Mouse (Mus musculus) kidney, embryonic 16.5 days (tissue): ENCODE measurements around the gene Gfra4. TPM values are rescaled to one million over a fixed set of nuclear protein-coding genes. Genes with fewer than 3 reads are reported as not detected.
A peak's percentile ranks its signal among the peaks of the same experiment; 100 is the strongest.

Source experiments
- ATAC-seq: fragments of 200-750 bp; cut with Nextera tagmentation; 2 replicates; pipeline ENCODE4 v1.8.0; 2017; ENCODE audit warnings: moderate TSS enrichment; ENCODE audit not compliant: low FRiP score, low TSS enrichment
- H3K27ac ChIP-seq: fragments of 300-500 bp; sonication (generic); 2 replicates; pipeline ENCODE4 v1.5.1; 2014; ENCODE audit warnings: low read length
- H3K27me3 ChIP-seq: fragments of 300-500 bp; sonication (generic); 2 replicates; pipeline ENCODE4 v1.6.1; 2014; ENCODE audit warnings: low read length, control low read depth, mixed read lengths; ENCODE audit not compliant: insufficient read depth
- H3K36me3 ChIP-seq: fragments of 300-500 bp; sonication (generic); 2 replicates; pipeline ENCODE4 v1.6.1; 2014; ENCODE audit warnings: low read length, control low read depth, mixed read lengths; ENCODE audit not compliant: insufficient read depth
- H3K4me1 ChIP-seq: fragments of 300-500 bp; sonication (generic); 2 replicates; pipeline ENCODE4 v1.6.1; 2014; ENCODE audit warnings: low read length, control low read depth, mixed read lengths; ENCODE audit not compliant: insufficient read depth
- H3K4me2 ChIP-seq: fragments of 300-500 bp; sonication (generic); replicated peaks from 2 replicates; pipeline ENCODE4 v1.6.1; 2014; ENCODE audit warnings: low read depth, low read length
- H3K4me3 ChIP-seq: fragments of 300-500 bp; sonication (generic); 2 replicates; pipeline ENCODE4 v1.5.1; 2014; ENCODE audit warnings: mild to moderate bottlenecking, low read length
- H3K9ac ChIP-seq: fragments of 300-500 bp; sonication (generic); replicated peaks from 2 replicates; pipeline ENCODE4 v1.6.1; 2014; ENCODE audit warnings: low read length
- H3K9me3 ChIP-seq: fragments of 300-500 bp; sonication (generic); 2 replicates; pipeline ENCODE4 v1.6.1; 2016; ENCODE audit warnings: low read length, control low read depth
- WGBS: fragments of 180-500 bp; shearing (Covaris S2); extraction: QIAGEN DNeasy Blood & Tissue Kit; methylation state at CpG from one replicate; pipeline ENCODE4 v1.1.7; 2014; 5-methylcytosine and 5-hydroxymethylcytosine counted together
- polyA plus RNA-seq: library from polyadenylated mRNA; unstranded; fragments of >200 nt; fragmentation: Nextera tagmentation; extraction: Ambion mirVana; gene quantifications from 2 replicates; pipeline ENCODE4 v1.2.1, GENCODE M21; 2015

Gfra4 gene
- polyA plus RNA-seq, 1 experiment from 2014 or later: 17.3 TPM

GRCm38 (mm10) chr2:131053851-131054645, 11.2 kb upstream of the Gfra4 start:
- Histone ChIP-seq H3K4me2 (peak overlapping the region; percentile 49), H3K27me3 (peaks cover 49% of the 10 kb centered on the region), H3K4me3 (peak overlapping the region; percentile 28), H3K9ac (peak overlapping the region; percentile 32), H3K9me3 (no peaks in the 10 kb centered on the region), H3K4me1 (peaks cover 24% of the 10 kb centered on the region), H3K27ac (no peak overlapping the region), H3K36me3 (no peaks in the 10 kb centered on the region)
- WGBS: 1% methylated on average over 45 of the region's 45 CpGs
- no peak for ATAC-seq

- no peak overlapping the region for H3K9ac ChIP-seq
- H3K4me3 ChIP-seq: no peak overlapping the region
- whole genome bisulfite sequencing: 79% methylated on average over 6 of the region's 6 CpGs
- H3K4me2 ChIP-seq: no peak overlapping the region
- peaks cover 21% of the 10 kb centered on the region for H3K4me1 ChIP-seq
- no peaks in the 10 kb centered on the region for H3K9me3 ChIP-seq
- no peak for ATAC-seq
- no peak overlapping the region for H3K27ac ChIP-seq
- H3K36me3 ChIP-seq: no peaks in the 10 kb centered on the region
- peaks cover 49% of the 10 kb centered on the region for H3K27me3 ChIP-seq
These were observed 10.1 kb upstream of the Gfra4 start for GRCm38 (mm10) chr2:131052862-131053418.

DNA sequence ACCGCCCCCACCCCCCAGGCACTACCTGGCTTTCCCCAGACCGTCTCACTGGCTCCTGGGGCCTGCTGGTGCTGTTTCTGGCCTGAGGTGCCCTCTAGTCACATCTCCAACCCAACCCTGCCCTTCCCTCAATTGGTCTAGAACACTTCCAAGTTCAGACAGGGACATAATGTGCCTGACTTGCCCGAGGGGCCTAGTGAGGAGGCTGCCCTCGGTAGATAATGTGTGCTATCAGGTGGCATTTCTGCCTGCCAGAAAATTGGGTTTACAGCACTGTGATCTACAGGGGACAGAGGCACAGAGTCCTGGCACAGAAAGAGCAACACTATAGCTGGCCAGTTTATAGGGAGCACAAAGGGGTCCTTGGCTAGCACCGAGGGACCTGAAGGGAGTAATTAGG, 9.2 kb upstream of the Gfra4 start:
- Histone ChIP-seq H3K9me3 (no peaks in the 10 kb centered on the region), H3K4me2 (no peak overlapping the region), H3K36me3 (no peaks in the 10 kb centered on the region), H3K27ac (no peak overlapping the region), H3K4me1 (peaks cover 21% of the 10 kb centered on the region), H3K9ac (no peak overlapping the region), H3K4me3 (no peak overlapping the region), H3K27me3 (peaks cover 49% of the 10 kb centered on the region)
- WGBS: 62% methylated on average over 5 of the region's 5 CpGs
- ATAC-seq: no peak

DNA sequence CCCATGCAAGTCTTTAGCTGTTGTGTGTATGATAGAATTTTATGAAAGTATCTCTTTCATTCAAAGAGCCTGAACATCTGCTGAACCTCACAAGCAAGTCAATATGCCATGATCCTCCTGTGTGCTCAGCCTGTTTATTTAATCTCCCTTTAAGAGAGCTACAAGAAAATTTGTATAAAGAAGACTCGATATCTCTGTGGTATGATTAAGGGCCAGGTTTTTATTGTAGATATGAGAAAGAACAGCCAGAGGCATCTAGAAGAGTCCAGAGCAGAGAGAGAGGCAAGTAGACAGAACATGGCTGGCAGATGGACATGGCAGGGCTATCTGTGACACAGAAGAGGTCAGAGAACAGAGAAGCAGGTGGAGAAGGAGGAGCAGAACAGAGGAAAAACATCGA, 3.1 kb upstream of the Gfra4 start:
- H3K9me3 ChIP-seq: no peaks in the 10 kb centered on the region
- ATAC-seq: no peak
- H3K4me1 ChIP-seq: peaks cover 19% of the 10 kb centered on the region
- no peak overlapping the region for H3K4me2 ChIP-seq
- WGBS: 80% methylated on average over 2 of the region's 2 CpGs
- no peaks in the 10 kb centered on the region for H3K36me3 ChIP-seq
- H3K27me3 ChIP-seq: peaks cover 20% of the 10 kb centered on the region
- H3K9ac ChIP-seq: no peak overlapping the region
- H3K4me3 ChIP-seq: no peak overlapping the region
- no peak overlapping the region for H3K27ac ChIP-seq

DNA sequence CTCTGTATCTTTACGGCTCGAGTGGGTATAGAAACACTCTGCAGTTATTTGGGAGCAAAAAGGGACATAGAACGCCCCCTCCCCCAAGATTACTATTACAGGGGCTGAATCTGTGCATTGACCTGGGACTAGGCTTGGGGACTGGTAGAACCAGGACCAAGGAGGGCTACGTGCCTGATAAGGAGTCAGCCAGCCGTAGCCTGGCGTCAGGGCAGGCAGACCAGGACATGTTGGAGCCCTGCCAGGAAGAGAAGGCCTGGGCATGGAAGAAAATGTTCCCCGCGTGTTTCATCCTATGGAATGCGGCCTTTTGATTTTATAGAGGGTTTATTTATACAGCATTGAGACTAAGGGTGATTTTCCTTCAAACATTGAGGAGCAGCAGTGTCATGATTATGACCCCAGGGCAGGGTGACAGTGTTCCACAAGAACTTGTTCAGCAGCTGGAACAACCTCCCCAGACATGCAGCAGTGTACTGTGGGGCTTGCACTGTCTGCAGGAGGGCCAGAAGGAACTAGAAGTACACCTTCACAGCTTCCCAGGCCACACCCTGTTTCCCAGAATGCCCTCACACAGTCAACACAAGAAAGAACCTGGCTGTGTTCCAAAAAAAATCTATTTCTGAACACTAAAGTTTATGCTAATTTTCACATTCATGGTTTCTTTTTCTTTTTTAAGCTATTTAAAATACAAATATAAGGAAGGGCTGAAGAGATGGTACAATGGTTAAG, 2.3 kb upstream of the Gfra4 start:
- no peaks in the 10 kb centered on the region for H3K36me3 ChIP-seq
- ATAC-seq: peak; percentile 81
- 63% methylated on average over 9 of the region's 9 CpGs for WGBS
- H3K9me3 ChIP-seq: no peaks in the 10 kb centered on the region
- peaks cover 25% of the 10 kb centered on the region for H3K27me3 ChIP-seq
- peak overlapping the region; percentile 79 for H3K27ac ChIP-seq
- no peak overlapping the region for H3K4me3 ChIP-seq
- peak overlapping the region; percentile 23 for H3K4me2 ChIP-seq
- H3K9ac ChIP-seq: 0 out of 2 replicates have a peak overlapping the region, but pooled peaks have one; percentile 11
- H3K4me1 ChIP-seq: peaks cover 27% of the 10 kb centered on the region

DNA sequence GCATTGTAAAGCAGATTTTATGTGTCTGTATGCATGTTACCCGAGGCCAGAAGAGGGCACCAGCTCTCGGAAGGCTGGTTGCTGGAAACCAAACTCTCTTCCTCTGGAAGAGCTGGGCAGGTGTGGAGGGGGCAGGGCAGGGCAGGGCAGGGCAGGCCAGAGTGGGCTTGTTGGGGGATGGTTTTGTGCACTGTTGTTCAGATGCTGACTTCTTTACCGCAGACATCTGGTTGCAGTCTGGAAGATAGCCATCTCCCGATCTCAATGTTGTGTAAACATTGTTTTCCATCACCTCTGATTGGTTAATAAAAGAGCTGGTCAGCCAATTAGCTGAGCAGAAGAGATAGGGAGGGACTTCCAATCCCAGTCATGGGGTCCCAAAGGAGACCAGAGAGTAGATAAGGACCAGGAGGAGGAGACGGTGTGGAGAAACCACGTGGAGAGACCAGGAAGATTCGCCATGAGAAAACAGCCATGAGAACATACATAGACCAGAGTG, 1.5 kb upstream of the Gfra4 start:
- H3K4me3 ChIP-seq: peak overlapping the region; percentile 0; the same call in 1 of the 2 replicates
- peak overlapping the region; percentile 79 for H3K27ac ChIP-seq
- WGBS: 8% methylated on average over 7 of the region's 7 CpGs
- H3K36me3 ChIP-seq: no peaks in the 10 kb centered on the region
- H3K27me3 ChIP-seq: peaks cover 33% of the 10 kb centered on the region
- ATAC-seq: peak; percentile 68
- H3K4me1 ChIP-seq: peaks cover 31% of the 10 kb centered on the region
- no peaks in the 10 kb centered on the region for H3K9me3 ChIP-seq
- H3K9ac ChIP-seq: no peak overlapping the region
- peak overlapping the region; percentile 23 for H3K4me2 ChIP-seq

DNA sequence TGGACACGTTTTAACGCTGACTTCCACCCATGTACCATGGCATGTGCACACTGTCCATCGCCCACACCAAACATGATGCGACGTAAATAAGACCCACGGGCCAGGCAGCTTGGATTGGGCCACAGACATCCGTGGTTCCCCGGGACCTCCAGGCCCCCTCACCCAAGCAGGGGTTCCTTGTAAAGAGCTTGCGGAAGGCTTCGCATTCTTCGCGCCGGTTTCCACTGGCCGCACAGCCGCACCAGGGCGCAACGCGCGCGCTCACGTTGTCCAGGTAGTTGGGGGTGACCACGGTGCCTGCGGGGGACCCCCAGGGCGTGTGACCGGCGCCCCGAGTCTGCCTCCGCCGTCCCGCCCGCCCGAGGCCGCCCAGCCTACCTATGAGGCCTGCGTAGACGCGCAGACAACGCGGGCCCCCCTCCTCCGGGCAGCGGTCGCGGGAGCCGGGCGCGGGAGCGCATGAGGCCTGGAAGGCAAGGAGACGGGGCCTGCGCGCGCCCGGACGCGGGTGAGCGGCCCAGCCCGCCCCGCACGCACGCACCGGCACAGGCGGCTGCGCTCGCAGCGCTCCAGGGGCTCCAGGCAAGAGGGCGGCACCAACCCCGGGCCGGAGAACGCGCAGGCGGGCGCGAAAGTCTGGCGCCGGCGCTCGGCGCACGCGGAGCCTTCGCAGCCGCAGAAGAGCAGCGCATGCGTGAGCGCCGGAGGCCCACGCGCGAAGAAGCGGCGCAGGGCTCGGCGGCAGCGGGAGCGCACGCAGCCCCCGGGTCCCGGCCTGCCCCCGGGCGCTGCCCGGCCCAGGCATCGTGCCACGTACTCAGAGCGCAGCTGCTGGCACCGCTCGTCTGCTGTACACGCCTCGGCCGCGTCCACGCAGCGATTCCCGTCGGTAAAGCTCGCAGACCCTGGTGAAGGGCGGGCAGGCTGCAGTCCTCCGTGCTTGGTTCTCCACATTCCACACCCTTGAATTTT, 1.7 kb downstream of the Gfra4 start:
- WGBS: 2% methylated on average over 115 of the region's 115 CpGs
- H3K4me2 ChIP-seq: peak overlapping the region; percentile 97
- no peaks in the 10 kb centered on the region for H3K9me3 ChIP-seq
- peaks cover 34% of the 10 kb centered on the region for H3K27me3 ChIP-seq
- ATAC-seq: peak; percentile 36
- no peaks in the 10 kb centered on the region for H3K36me3 ChIP-seq
- peak overlapping the region; percentile 78 for H3K9ac ChIP-seq
- H3K4me1 ChIP-seq: peaks cover 39% of the 10 kb centered on the region
- H3K27ac ChIP-seq: no peak overlapping the region
- H3K4me3 ChIP-seq: peak overlapping the region; percentile 59

DNA sequence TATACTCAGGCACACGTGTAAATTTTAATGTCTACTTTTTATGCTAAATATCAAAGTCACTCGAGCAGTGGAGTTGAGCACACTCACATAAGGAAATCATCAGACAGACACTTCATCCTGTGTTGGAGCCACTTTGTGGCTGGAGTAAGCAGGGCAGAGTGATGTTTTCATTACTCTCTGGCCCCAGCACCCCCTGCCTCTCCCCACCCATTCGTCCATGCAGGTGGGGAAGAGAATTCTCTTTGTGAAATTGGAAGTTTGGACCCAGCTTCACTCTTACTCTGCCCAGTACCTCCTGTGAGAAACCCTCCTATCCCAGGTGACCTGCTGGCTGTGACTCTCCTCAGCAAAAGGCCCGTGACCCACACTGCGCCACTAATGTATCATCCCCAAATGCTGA, 4.2 kb downstream of the Gfra4 start:
- WGBS: 79% methylated on average over 5 of the region's 5 CpGs
- no peak overlapping the region for H3K27ac ChIP-seq
- no peaks in the 10 kb centered on the region for H3K36me3 ChIP-seq
- no peak for ATAC-seq
- no peak overlapping the region for H3K4me3 ChIP-seq
- H3K27me3 ChIP-seq: peaks cover 34% of the 10 kb centered on the region
- peaks cover 24% of the 10 kb centered on the region for H3K4me1 ChIP-seq
- peaks cover 3% of the 10 kb centered on the region; the same call in 1 of the 2 replicates for H3K9me3 ChIP-seq
- H3K4me2 ChIP-seq: no peak overlapping the region
- no peak overlapping the region for H3K9ac ChIP-seq

DNA sequence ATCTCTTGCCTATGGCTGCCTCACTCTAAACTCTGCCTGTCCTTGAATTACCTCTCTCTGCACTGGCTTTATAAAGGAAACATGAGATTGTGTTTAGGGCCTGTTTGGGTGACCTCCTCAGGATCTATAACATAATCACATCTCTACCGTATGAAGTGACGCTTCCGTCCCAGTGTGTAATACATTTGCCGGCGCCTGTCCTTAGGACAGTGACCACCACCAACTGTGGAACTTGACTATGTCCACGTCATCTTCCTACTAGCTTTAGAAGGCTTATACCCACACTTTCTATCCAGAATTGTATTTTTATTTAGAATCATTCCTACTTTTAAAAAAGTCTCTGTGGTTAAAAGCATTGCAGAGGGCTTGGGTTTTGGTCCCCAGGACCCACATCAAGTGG, 4.7 kb downstream of the Gfra4 start:
- H3K9ac ChIP-seq: no peak overlapping the region
- peaks cover 5% of the 10 kb centered on the region; the same call in 1 of the 2 replicates for H3K9me3 ChIP-seq
- peaks cover 24% of the 10 kb centered on the region for H3K4me1 ChIP-seq
- H3K27ac ChIP-seq: no peak overlapping the region
- H3K4me2 ChIP-seq: no peak overlapping the region
- ATAC-seq: no peak
- peaks cover 34% of the 10 kb centered on the region for H3K27me3 ChIP-seq
- no peak overlapping the region for H3K4me3 ChIP-seq
- 91% methylated on average over 6 of the region's 6 CpGs for WGBS
- no peaks in the 10 kb centered on the region for H3K36me3 ChIP-seq
